Mouse (Mus musculus): ENCODE results near the gene Pik3r3.
A peak's percentile ranks its signal among the peaks of the same experiment; 100 is the strongest.

DNA sequence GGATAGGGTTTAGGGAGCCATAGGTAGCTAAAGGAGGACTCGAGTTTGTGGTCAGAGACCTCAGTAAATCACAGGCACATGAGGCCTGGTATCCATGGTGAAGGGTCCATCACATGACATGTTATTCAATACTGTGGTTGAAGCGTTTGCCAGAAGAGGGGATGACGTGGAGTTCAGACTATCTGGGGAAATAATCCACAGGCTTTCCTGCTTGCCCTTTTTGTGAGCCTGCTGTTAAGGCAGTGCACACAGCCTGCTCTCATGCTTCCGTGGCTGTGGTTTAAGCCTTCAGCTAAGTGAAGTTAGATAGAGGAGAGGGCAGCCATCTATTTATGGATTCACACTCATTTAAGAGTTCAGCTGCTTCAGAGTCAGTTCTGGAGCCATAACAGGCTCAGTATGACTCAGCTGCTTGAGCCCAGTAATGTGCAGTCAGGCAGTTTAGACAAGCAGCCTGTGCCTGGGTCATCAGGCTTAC is 79.5 kb downstream of the Pik3r3 start:
- TF ChIP-seq E2F4 (IDR thresholded peaks at IDR 0.05; ENCODE audit: insufficient read depth): no peak
- TF ChIP-seq MYOG (IDR thresholded peaks at IDR 0.05; ENCODE audit: control insufficient read depth in 1 of 3, insufficient read depth in 1 of 3, insufficient read length in 2 of 3, low read depth in 2 of 3): peak in 2 of 3 experiments; percentile 49 to 80
- TF ChIP-seq USF1 (IDR thresholded peaks at IDR 0.05; ENCODE audit: low read depth): peak; percentile 97
- no peak for TF ChIP-seq MAX (IDR thresholded peaks at IDR 0.05; ENCODE audit: low read depth)
- TF ChIP-seq POLR2AphosphoS2 (IDR thresholded peaks at IDR 0.05; ENCODE audit: insufficient read length, low read depth): peak; percentile 53
- peak; percentile 37 for TF ChIP-seq POLR2A (IDR thresholded peaks at IDR 0.05; ENCODE audit: insufficient read length, low read depth)
- no peak for TF ChIP-seq TCF12 (IDR thresholded peaks at IDR 0.05; ENCODE audit: insufficient read depth, poor library complexity, severe bottlenecking)
- no peak for TF ChIP-seq CEBPB (IDR thresholded peaks at IDR 0.05; ENCODE audit: insufficient read depth, poor library complexity, severe bottlenecking)
- TF ChIP-seq TCF3 (IDR thresholded peaks at IDR 0.05; ENCODE audit: insufficient read length, low read depth): no peak
- TF ChIP-seq MYOD1 (IDR thresholded peaks at IDR 0.05; ENCODE audit: control insufficient read depth in 1 of 3, insufficient read length in 2 of 3, low read depth in 2 of 3): peak; percentile 29 to 52 (median 43)
- TF ChIP-seq REST (IDR thresholded peaks at IDR 0.05; ENCODE audit: insufficient read depth, insufficient read length): no peak
- TF ChIP-seq SRF (IDR thresholded peaks at IDR 0.05; ENCODE audit: control insufficient read depth, insufficient read length, low read depth): peak; percentile 22
